Mouse (Mus musculus) bone marrow macrophage, adult 2 months (primary cell): ENCODE measurements at regions not wholly inside any gene's neighbourhood (a gene's known extent, or its start where the extent isn't known, plus 50 kb on each side); places are given as distances from the start of the nearest gene placed in this dataset.

Experiments
- H3K27ac ChIP-seq: 2 replicates; pipeline ENCODE4 v1.5.1; 2012; ENCODE audit warnings: low read depth, low read length; ENCODE audit not compliant: insufficient read depth
- H3K4me1 ChIP-seq: 2 replicates; pipeline ENCODE4 v1.6.1; 2012; ENCODE audit warnings: low read length; ENCODE audit not compliant: control insufficient read depth, insufficient read depth
- H3K4me3 ChIP-seq: 2 replicates; pipeline ENCODE4 v1.5.1; 2012; ENCODE audit warnings: mild to moderate bottlenecking, low read length, moderate library complexity; ENCODE audit not compliant: insufficient read depth
- CTCF ChIP-seq: IDR thresholded peaks from 2 replicates; pipeline ENCODE4 v1.5.1; 2012; ENCODE audit warnings: low read depth, mild to moderate bottlenecking, low read length, moderate library complexity
- POLR2A ChIP-seq: IDR thresholded peaks from 2 replicates; pipeline ENCODE4 v1.6.1; 2012; ENCODE audit warnings: mild to moderate bottlenecking, low read depth, low read length, borderline replicate concordance

GRCm38 (mm10) chr2:11416122-11416521, 137.8 kb downstream of the Pfkfb3 start:
- Histone ChIP-seq H3K27ac (no peak overlapping the region), H3K4me3 (no peak overlapping the region), H3K4me1 (0 out of 2 replicates have a peak, but pooled peaks cover 2% of the 10 kb centered on the region)
- TF ChIP-seq POLR2A (no peak), CTCF (no peak)

GRCm38 (mm10) chr2:11412521-11412920, 141.4 kb downstream of the Pfkfb3 start:
- no peak for TF ChIP-seq POLR2A
- TF ChIP-seq CTCF, result no peak
- H3K27ac ChIP-seq, result no peak overlapping the region
- no peak overlapping the region for H3K4me3 ChIP-seq
- no peaks in the 10 kb centered on the region for H3K4me1 ChIP-seq

GRCm38 (mm10) chr2:11408497-11408896, 145.4 kb downstream of the Pfkfb3 start:
- Histone ChIP-seq H3K27ac (no peak overlapping the region), H3K4me1 (no peaks in the 10 kb centered on the region), H3K4me3 (no peak overlapping the region)
- no peak for TF ChIP-seq CTCF
- no peak for TF ChIP-seq POLR2A

GRCm38 (mm10) chr2:11406103-11406615, 147.7 kb downstream of the Pfkfb3 start:
- no peak overlapping the region for H3K27ac ChIP-seq
- no peaks in the 10 kb centered on the region for H3K4me1 ChIP-seq
- TF ChIP-seq CTCF, result no peak
- no peak for TF ChIP-seq POLR2A
- no peak overlapping the region for H3K4me3 ChIP-seq

GRCm38 (mm10) chr2:11402218-11402848, 151.5 kb downstream of the Pfkfb3 start:
- Histone ChIP-seq H3K27ac (no peak overlapping the region), H3K4me1 (peaks cover 8% of the 10 kb centered on the region), H3K4me3 (no peak overlapping the region)
- TF ChIP-seq CTCF, result no peak
- TF ChIP-seq POLR2A, result no peak

- Histone ChIP-seq H3K4me3 (no peak overlapping the region), H3K27ac (no peak overlapping the region), H3K4me1 (peaks cover 13% of the 10 kb centered on the region)
- no peak for TF ChIP-seq CTCF
- TF ChIP-seq POLR2A, result no peak
These were observed 154.5 kb downstream of the Pfkfb3 start for GRCm38 (mm10) chr2:11399411-11399810.

GRCm38 (mm10) chr2:11398949-11399348, 154.9 kb downstream of the Pfkfb3 start:
- no peak for TF ChIP-seq POLR2A
- no peak for TF ChIP-seq CTCF
- Histone ChIP-seq H3K4me1 (peaks cover 16% of the 10 kb centered on the region), H3K27ac (no peak overlapping the region), H3K4me3 (no peak overlapping the region)

GRCm38 (mm10) chr2:11398391-11398790, 155.5 kb downstream of the Pfkfb3 start:
- Histone ChIP-seq H3K27ac (no peak overlapping the region), H3K4me3 (no peak overlapping the region)
- no peak for TF ChIP-seq CTCF
- no peak for TF ChIP-seq POLR2A

GRCm38 (mm10) chr2:11396835-11397234, 157.0 kb downstream of the Pfkfb3 start:
- Histone ChIP-seq H3K4me3 (no peak overlapping the region), H3K27ac (no peak overlapping the region)
- TF ChIP-seq POLR2A, result no peak
- 0 out of 2 replicates have a peak, but pooled peaks have one; percentile 18 for TF ChIP-seq CTCF

More at GRCm38 (mm10) chr2:11398391-11398790, 155.5 kb downstream of the Pfkfb3 start:
- H3K4me1 ChIP-seq, result peaks cover 18% of the 10 kb centered on the region

GRCm38 (mm10) chr2:11394675-11395349, 159.1 kb downstream of the Pfkfb3 start:
- TF ChIP-seq POLR2A (no peak), CTCF (no peak)
- peak overlapping the region; percentile 37 for H3K27ac ChIP-seq
- peaks cover 23% of the 10 kb centered on the region for H3K4me1 ChIP-seq
- H3K4me3 ChIP-seq, result no peak overlapping the region

More at GRCm38 (mm10) chr2:11396835-11397234, 157.0 kb downstream of the Pfkfb3 start:
- peaks cover 18% of the 10 kb centered on the region for H3K4me1 ChIP-seq

- no peak overlapping the region for H3K27ac ChIP-seq
- TF ChIP-seq CTCF (no peak), POLR2A (no peak)
- H3K4me1 ChIP-seq, result peaks cover 15% of the 10 kb centered on the region
- H3K4me3 ChIP-seq, result no peak overlapping the region
These were observed 162.2 kb downstream of the Pfkfb3 start for GRCm38 (mm10) chr2:11391725-11392124.
